Mouse (Mus musculus) cerebellum, postnatal 10 days (tissue): ENCODE measurements around the gene Ppp1r35.

ENCODE experiments used
- DNase-seq, 2 experiments: peaks; one replicate each; pipeline ENCODE4 v3.0.0; 2021; ENCODE audit warnings: mixed read lengths in 2 of 2

Gene Ppp1r35

DNA sequence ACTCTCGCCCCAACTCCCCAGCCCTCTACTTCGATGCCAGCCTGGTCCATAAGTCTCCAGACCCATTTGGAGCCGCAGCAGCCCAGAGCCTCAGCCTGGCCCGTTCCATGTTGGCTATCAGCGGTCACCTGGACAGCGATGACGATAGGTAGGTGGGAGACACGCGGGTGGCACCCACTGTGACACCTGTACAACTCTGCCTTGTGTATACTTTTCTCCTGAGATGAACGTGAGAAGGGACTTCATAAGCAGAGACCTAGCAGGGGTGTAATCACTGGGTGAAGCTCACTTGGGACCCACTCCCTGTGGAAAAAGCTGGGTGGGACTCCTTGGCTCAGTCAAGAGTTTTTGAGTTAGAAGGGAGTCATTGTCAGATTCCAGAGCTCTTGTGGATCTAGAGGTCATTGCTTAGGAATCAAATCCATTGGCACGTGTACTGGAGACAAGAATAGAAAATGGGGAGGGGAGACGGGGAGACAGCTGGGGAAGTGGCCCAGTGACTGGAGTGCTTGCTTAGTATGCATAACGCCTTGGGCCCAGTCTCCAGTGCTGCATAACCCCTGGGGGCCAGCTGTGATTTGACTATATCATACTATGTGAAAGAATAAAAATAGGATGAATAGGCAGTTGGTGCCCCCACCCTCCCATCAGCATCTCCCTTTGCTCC, 27.3 kb upstream of the Ppp1r35 start:
- DNase-seq = no peak

DNA sequence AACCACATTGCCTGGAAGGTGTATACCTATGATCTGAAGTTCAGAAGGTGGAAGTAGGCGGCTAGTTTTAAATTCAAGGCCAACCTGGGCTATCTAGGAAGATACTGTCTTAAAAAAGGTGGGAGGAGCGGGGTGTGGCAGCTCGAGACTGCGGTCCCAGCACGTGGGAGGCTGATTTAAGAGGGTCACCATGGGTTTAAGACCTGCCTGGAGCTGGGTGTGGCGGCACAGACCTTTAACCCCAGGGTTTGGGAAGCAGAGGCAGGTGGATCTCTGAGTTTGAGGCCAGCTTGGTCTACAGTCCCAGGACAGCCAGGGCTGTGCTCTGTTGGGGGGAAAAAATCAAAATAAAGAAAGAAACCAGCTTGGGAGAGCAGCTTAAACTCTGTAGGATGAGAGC, 26.7 kb upstream of the Ppp1r35 start:
- no peak for DNase-seq

DNA sequence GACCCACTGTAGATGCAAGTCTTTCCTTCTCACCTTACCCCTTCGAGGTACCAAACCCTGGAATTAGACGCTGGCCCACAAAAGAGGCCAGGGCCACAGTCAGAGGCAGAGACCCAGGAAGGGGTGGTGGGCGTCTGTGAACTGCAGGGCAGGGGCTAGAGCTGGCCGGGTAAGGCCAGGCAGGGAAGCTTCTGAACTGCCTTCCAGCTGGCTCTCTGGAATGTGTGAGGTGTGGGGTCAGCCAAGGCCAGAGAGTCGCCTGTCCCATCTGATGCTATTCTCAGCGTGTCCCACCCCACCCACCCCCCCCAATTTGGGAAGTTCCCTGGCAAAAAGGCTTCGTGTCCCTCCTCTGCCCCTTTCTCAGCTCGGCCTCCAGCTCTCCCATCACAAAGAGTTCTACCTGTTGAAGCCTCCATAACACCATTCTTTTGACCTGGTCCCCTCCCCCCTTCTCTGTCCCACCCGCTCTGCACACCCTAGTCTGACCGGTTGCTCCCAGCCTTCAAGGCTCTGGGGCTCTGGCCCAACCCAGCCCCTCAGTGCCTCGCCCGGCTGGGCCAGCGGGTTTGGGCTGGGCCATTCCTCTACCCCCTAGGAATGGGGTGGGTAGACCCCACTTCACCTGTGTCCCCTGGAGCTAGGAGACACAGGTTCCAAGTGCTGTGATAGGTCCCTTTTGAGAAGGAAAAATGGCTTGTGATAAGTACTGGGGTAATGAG, 25.4 kb upstream of the Ppp1r35 start:
- DNase-seq = no peak

DNA sequence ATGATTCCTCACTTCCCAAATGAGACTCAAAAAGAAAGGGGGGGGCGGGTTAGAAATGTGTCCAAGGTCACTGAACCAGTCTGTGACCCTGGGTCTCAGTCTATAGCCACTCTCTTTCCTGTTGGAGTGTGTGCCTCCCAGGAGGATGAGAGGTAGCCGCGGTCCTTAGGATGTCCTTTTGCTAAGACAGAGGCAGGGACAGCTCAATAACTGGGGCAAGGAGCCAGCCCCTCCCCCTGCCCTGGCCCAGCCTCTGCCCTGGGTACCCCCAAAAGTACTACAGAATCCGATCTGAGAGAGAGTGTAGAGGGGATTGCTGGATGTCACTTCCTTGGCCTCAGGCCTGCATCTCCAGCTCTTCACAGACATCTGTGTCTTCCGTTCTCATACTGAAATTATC, 23.2 kb upstream of the Ppp1r35 start:
- DNase-seq = no peak

DNA sequence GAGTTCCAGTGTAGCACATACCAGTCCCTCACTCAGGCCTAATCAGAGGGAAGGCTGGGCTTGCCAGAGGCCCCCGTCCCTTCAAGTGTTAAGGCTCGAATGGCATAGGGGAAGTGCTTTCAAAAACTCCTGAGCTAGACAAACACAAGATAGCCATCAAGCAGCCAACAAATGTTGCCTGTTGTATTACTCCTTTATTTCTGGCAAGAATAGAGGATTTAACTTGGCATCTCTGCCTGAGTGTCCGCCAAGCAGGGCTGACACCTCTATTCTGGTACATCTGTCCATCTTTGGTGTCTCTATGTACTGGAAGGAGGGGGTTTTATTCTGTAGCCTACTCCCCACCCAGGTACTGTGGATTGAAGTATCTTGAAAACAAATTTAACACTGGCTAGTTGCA, 22.5 kb upstream of the Ppp1r35 start:
- peak; percentile 48 to 52 for DNase-seq

DNA sequence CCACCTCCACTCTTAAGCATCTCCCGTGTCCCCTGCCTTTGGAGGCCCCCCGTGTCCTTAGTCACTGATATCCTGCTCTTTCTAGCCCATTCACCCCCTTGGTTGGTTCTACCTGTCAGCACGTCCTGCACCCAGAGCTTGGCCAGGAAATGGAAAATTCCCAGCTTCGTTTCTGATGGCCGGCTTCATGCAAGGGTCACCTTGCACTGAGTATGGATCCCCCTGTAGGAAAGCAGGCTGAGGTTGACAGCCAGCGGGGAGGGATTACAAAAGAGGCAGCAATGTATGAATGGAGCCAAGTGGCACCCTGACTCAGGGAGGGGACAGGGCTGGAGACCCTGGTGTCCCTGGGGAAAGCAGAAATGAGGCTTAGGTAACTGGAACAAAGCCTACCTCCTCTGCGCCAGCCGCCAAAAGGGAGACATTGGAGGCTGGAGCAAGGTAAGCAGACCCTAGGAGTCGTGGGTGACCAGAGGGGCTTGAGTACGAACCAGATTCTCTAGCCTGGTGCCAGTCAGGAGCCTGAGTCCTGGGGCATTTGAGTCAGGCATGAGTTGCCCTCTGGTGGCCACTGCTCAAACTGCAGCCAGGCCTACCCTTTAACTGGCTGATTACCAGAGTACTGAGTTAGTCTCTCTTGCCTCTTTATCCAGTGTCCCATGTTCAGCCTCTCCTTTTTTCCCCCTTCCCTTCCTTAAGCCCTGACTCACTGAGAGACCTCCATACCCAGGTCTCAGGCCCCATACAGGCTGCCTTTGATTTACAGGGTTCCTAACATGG, 21.6 kb upstream of the Ppp1r35 start:
- DNase-seq = peak; percentile 94 to 96

DNA sequence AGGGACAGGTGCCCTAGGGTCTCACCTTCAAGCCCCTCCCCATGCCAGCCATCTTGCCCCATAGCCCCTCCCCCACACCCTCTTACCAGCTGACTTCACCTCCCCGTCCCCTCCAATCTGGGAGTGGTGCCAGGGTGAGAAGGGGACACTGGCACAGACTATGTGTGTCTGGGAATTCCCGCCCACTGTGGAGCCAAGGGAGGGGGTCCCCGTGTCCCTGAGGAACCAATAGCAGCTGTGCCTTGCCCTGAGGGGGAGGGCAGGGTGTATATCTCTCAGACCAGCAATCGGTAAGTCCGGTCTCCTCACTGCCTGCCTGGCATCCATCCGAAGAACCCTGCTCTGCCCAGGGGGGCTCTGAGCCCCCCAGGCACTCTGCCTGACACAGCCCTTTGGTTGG, 20.8 kb upstream of the Ppp1r35 start:
- DNase-seq = peak; percentile 78 to 86

DNA sequence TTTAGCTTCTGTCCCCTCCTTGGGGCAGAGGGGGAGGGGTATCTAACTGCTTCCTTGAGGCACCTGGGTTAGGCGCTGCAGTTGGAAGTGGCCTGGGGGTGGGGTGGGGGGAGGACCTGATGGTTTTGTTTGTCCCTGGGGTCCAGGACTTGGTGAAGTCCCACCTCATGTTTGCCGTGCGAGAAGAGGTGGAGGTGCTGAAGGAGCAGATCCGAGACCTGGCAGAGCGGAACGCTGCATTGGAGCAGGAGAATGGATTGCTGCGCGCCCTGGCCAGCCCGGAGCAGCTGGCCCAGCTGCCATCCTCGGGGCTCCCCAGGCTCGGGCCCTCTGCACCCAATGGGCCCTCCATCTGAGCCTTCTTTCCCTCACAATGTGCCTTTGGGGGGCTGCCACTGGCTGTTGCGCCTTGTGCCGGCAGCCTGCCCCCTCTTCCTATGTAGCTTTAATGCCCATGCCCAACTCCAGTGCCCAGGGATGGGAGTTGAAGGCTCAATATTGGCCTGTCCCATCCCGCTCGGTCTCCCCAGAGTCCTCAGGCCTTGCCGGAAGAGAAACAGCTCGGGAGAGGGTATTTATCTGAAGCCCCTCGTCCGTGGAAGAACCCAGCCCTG, 19.6 kb upstream of the Ppp1r35 start:
- DNase-seq = no peak

DNA sequence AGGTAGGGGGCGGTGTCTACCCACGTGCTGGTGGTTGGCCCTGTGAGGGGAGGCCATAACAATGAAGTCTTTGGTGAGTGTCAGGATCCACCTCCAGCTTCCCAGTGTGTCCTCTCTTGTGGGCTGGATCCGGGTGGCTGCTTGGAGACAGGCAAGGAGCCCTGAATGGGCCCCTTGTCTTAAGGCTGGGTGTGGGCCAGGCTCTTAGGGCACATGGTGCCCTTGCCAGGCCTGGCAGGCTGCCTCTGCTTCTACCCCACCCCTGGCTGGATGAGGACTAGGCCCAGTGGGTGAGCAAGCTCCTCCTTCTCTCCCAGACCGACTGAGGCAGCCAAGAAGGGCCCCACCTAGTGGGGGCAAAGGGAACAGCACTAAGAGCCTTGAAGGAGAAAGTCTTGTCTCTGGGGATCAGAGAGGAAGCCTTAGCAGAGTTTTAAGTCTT, 18.7 kb upstream of the Ppp1r35 start:
- peak; percentile 95 to 96 for DNase-seq

DNA sequence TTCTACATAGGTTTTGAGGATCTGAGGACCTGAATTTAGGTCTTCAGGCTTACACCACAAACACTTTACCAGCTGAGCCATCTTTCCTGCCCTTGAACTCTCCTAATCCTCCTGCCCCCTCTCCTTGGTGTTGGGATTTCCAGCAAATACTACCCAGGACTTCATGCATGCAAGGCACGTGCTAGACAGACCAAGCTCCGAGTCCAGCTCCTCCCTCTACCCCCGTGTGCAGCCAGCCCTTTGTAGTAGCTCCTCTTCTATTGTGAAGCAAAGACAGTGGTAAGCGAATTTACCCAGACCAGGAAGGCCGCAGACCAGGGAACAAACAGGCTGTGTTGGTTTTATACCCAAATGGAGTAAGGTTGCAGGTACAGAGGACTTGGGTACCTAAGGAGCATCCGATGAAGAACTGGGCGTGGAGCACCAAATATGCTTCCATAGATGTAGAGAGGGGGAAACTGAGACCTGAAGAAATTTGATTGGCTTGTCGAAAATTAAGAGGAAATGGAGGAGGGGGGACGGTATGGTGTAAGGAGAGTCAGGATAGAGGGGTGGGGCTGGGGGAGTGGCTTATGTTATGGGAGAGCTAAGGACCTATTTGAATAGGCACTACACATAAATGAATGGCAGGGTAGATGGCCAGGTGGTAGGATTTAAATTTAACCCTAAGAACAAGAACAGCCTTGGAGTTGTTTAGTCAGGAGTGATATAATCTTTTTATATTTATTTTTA, 13.9 kb upstream of the Ppp1r35 start:
- DNase-seq = no peak

DNA sequence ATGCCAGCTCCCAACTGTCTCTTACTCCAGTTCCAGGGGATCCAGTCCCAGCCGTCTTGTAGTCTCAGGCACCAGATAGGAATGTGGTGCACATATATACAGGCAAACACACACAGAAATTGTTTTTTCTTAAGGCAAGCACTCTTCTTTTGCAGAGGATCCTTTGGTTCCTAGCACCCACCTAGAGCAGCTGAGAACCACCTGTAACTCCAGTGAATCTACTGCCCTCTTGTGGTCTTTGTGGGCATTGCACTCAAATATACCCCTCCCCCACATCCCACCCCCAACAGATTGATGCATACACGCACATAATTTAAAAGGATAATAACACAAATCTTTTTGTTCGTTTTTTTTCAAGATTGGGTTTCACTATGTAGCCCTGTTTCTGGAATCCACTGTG, 12.4 kb upstream of the Ppp1r35 start:
- DNase-seq = peak; percentile 37 to 64

DNA sequence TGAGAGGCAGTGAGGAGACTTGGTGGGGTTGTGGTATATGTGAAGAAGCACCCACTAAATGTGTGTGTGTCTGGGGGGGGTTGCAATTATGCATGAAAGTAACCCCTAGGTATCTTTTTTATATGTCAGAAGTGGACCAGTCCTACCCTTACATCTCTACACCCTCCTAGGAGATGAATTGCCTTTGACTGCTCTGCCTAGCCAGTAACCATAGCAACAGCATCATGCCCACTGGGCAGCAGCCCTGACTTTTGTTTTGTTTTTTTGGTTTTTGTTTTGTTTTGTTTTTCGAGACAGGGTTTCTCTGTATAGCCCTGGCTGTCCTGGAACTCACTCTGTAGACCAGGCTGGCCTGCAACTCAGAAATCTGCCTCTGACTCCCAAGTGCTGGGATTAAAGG, 10.2 kb upstream of the Ppp1r35 start:
- no peak for DNase-seq

DNA sequence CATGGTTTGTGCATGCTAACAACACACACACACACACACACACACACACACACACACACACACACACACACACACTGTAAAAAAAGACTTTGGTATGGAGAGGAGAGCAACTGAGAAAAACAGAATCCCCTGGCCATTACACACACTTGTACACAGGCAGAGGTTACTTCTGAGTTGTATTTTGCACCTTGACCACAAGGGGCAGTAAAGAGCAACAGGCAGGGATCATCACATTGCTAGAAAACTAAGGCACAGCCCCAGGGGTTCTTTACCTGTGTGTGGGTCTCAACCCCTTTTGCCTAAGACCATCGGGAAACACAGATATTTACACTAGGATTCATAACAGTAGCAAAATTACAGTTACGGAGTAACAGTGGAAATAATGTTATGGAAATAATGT, 7.9 kb upstream of the Ppp1r35 start:
- peak; percentile 55 to 67 for DNase-seq

DNA sequence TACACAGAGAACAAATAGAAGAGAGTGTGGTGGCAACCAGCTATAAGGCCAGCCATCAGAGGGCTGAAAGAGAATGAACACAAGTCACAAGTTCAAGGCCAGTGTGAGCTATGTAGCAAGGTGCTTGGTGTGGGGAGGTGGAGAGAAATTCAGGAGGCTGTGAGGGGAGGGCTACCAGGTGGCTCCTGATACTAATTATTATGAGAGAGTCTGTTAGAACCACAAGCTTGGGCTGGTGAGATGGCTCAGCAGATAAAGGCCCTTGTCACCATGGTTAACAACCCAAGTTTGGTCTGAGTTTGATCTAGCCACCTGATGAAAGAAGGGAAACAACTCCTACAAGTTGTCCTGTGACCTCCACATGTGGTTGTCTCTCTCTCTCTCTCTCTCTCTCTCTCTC, 5.9 kb upstream of the Ppp1r35 start:
- no peak for DNase-seq

DNA sequence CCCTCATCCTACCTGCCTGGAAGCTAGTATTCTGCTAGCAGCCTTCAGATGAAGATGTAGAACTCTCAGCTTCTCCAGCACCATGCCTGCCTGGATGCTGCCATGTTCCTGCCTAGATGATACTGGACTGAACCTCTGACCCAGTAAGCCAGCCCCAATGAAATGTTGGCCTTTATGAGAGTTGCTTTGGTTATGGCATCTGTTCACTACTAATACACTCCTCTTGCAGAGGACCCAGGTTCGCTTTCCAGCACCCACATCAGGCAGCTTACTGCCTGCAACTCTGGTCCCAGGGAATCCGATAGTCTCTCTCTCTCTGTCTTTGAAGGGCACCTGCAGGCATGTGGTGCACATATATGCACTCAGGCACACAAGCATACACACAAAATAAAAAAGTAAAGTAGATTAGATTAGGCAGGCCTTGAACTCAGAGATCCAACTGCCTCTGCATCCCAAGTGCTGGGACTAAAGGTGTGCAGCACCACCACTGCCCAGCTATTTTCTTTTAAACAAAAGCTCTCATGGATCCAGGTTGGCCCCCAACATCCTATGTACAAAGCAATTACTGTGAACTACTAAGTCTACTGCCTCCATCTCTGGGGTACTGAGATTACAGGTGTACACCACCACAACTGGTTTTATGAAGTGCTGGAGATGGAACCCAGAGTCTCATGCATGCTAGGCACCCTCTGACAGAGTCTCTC, 2.9 kb upstream of the Ppp1r35 start:
- no peak for DNase-seq

DNA sequence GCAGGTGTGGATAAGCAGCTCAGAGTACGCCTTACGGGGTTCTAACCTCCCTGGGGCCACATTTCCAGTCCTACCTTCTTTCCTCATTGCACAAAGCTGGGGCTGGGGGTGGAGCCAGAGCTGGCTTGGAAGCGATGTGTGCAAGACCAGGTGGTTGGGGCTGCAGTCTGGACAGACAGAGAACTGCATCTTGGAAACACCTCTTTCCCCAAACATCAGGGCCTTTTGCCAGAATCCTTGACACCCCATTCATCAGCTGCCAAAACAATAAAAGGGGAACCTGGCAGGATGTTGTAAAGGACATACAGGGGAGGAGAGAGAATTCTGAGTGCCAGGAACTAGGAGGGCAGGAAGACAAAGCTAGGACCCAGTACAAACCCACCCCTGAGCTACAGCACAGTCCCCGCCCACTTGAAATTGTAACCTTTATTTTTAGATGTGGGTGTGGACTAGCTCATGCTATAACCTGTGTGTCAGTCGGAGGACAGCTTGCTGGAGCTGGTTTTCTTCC, 2.2 kb upstream of the Ppp1r35 start:
- peak; percentile 40 to 41 for DNase-seq

DNA sequence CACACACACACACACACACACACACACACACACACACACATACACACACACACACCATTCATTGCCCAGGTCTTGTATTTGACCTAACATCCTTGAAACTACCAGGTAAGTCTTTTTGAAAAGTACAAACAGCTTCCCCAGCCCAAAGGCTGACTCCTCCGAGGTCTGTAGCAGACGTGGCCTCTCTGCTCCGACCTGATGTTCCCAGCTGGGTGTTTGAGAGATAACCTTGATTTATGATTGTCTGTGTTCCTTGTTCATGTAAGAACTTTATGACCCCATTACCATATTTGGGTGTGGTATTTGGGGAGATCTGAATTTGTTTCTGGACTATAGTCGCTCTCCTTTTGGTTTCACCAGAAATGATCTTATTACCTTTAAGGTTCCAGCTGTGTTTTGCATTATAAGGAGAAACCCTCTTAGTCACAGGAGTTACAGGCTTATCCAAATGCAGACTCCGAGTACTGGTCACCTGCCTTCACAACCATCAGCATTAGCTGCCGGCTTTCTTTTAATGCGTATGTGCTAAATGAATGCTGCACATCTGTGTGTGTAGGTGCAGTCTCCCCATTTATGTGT, 1.3 kb upstream of the Ppp1r35 start:
- no peak for DNase-seq

DNA sequence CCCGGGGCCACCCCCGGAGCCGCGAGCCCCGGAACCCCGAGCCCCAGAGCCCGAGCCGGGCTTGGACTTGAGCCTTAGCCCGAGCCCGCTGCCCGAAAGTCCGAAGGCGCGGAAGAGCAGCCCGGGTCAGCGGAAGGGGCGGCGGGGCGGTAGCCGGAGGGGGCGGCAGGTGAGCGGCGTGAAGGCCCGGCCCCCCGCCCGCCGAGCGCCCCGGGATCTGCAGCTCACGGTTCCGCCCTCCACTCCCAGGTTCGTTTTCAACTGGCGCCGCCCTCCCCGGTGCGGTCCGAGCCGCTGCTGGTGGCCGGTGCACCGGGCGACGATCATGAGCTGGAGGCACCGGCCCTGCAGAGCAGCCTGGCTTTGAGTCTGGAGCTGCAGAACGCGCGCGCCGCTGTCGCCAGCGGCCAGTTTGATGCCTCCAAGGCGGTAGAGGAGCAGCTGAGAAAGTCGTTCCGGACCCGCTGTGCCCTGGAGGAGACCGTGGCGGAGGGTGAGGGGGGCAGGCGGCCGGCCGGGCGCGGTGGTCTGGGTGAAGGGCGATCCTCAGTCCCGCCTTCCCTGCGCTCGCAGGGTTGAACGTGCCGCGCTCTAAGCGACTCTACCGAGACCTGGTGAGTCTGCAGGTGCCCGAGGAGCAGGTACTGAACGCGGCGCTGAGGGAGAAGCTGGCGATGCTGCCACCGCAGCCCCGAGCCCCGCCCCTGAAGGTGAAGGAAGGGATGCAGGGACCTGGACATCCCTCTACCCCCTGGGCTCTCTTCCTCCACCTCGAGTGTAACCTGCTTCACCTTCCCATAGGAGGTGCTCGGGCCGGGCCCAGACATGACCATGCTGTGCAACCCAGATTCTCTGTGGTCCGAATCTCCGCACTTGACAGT, 644 bp downstream of the Ppp1r35 start:
- peak; percentile 58 to 64 for DNase-seq

DNA sequence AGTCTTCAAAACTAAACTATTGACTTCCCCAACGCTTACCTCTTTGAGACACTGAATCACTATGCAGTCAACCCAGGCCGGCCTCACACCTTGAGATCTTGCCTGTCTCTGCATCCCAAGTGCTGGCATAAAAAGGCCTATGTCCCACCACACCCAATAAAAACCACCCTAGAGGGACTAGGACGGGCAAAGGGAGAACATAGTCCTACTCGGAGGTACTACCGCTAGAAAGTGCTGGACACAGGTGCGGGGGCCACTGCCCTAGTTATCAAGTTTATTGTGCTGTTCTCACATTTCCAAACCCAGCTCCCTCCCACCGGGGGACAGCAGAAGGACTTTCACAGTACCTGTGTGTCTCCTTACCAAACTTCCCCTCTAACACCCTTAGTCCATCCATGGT, 3.0 kb downstream of the Ppp1r35 start:
- peak in 1 of 2 experiments; percentile 20 for DNase-seq

DNA sequence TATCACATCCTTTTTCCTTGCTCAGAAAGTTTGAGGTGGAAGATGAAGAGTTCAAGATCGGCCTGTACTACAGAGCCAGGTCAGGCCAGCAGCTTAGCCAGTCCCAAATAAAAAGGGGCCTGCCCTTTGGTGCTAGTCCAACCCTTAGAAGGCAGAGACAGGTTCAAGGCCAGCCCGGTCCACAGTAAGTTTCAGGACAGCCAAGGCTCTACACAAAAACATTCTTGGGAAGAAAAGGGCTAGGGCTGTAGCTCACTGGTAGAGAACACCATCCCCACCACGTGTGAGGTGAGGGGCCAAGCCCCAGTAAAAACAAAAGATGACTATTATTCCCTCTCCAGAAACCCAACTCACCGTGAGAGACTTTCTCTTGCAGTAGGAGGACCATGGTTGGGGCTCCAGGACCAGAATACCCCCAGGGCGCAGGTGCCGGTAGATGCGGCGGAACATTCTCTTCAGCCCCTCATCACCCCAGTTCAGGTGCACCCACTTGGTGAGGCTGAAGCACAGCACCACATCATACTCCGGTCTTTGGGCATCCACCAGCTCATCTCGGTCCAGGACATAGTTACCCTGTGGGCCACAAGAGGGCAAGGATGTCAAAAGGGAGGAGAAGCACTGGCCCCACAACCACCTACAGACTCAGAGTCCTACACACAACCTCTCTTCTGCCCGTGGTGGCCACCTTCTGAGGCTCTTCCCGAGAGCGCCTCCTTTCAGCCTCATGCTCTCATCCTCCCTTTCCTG, 4.3 kb downstream of the Ppp1r35 start:
- no peak for DNase-seq
